Mouse (Mus musculus): Measurements from ENCODE around the gene Foxc1.

DNA sequence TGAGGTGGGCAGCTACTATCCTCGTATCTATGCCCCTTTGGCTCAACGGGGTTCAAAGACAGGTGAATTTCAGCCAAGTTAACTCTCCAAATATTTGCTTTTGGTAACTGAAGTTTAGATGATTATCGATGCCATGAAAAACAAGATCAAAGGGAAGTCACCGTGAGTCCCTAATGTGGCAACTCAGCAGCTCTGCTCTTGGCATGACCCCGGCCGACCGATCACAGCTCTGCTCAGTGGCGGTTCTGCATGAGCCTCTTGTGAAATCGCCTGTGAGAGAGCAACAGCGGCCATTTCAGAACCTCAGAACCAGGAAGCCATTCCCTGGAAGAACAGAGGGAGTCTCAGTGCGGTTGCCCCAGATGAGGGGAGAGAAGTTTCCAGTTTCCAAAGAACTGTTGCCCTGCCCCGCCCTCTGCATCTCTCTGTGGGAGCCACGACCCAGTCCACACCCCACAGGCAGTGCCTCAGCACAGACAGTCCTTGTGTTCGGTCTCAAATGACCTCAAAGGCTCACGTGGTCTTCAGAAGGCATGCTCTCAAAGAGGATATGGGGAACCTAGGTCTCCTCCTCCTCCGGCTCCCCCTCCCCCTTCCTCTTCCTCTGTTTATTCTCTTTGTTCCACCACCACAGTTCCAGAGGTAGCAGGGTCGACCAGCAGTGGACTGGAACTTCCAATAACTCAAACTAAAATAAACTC, 27.0 kb upstream of the Foxc1 start:
- TF ChIP-seq CTCF (IDR thresholded peaks at IDR 0.05; ENCODE audit: low read depth, low read length) (no peak), TAL1 (conservative IDR thresholded peaks at IDR 0.05; ENCODE audit: low read depth, low read length) (no peak), GATA1 (IDR thresholded peaks at IDR 0.05; ENCODE audit: borderline replicate concordance, low read length) (no peak)

All from G1E (cell line).